Mouse (Mus musculus) E14TG2a.4 (cell line): ENCODE measurements around the gene Sptbn4.

ENCODE experiments used
- H3K27me3 ChIP-seq: 2 replicates; pipeline ENCODE4 v1.6.1; 2014; ENCODE audit warnings: low read length, control low read depth; ENCODE audit not compliant: insufficient read depth
- H3K36me3 ChIP-seq: 2 replicates; pipeline ENCODE4 v1.6.1; 2014; ENCODE audit warnings: low read length, control low read depth; ENCODE audit not compliant: insufficient read depth
- H3K4me1 ChIP-seq: replicated peaks from 2 replicates; pipeline ENCODE4 v1.6.1; 2014; ENCODE audit warnings: low read depth, low read length, control low read depth
- H3K4me3 ChIP-seq: replicated peaks from 2 replicates; pipeline ENCODE4 v1.5.1; 2014; ENCODE audit warnings: mild to moderate bottlenecking, low read length
- H3K9me3 ChIP-seq: 2 replicates; pipeline ENCODE4 v1.6.1; 2014; ENCODE audit warnings: low read length, control low read depth
- CTCF ChIP-seq: conservative IDR thresholded peaks from 2 replicates; pipeline ENCODE4 v1.5.1; 2014; ENCODE audit warnings: low read length
- NANOG ChIP-seq: IDR thresholded peaks from 2 replicates; pipeline ENCODE4 v1.6.1; 2014; ENCODE audit warnings: borderline replicate concordance, low read length, mixed read lengths
- POU5F1 ChIP-seq: IDR thresholded peaks from 2 replicates; pipeline ENCODE4 v1.6.1; 2014; ENCODE audit warnings: low read length, borderline replicate concordance

The Sptbn4 gene

GRCm38 (mm10) chr7:27487740-27488268 lies 40.3 kb upstream of the Sptbn4 start:
- no peak for TF ChIP-seq CTCF
- TF ChIP-seq NANOG: no peak
- no peak for TF ChIP-seq POU5F1
- peaks cover 77% of the 10 kb centered on the region for H3K4me1 ChIP-seq
- H3K27me3 ChIP-seq: no peaks in the 10 kb centered on the region
- peaks cover 13% of the 10 kb centered on the region for H3K36me3 ChIP-seq
- no peaks in the 10 kb centered on the region for H3K9me3 ChIP-seq
- peak overlapping the region; percentile 95 for H3K4me3 ChIP-seq

DNA sequence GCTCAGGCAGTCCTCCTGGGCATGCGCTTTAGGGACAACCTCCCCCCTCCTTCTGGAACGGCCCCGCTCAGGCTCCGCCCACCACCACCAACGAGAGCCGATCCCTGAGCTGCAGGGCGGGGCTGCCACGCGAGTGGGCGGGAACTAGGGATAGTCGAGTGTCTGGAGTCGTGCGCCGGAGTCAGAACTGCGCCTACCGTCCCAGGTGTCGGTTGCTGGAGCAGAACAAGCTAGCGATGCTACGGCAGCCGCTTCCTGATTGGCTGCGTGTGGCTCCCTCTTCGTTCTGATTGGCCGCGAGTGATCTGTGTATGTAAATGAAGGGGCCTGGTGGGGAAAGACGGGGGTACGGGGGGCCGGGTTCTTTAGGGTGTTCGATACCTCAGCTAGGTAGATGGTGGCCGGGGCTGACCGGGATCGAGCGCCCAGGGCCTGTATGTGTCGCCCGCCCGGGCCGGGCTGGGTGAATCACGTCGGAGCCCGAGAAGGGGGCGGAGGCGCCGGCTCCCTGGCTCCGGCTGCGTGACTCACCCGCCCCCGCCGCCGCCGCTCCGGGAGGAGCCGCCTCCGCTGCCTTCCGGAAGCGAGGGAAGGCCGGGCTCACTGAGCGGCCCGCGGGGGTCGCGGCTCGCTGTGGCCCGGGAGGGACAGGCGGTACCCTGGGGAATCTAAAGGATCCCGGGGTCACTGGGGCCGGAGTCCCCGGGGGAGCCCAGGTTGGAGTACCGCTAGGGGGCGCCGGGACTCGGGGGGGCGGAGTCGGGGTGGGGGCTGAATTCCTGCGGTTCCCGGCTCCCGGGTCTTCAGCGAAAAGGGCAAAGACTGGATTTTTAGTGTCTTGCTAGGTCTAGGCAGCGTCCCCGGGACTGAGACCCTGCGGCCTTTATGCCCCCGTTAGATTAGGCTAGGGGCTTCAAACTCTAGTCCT lies 39.5 kb upstream of the Sptbn4 start, which contains the start of gene Sertad1:
Gene Sertad1, plus strand, starts transcription at position 141 of the 928 bp plus-strand sequence.
- no peak for TF ChIP-seq POU5F1
- peak; percentile 16; the same call in 1 of the 2 replicates for TF ChIP-seq NANOG
- TF ChIP-seq CTCF: peak; percentile 31
- Histone ChIP-seq H3K9me3 (no peaks in the 10 kb centered on the region), H3K36me3 (peaks cover 13% of the 10 kb centered on the region), H3K27me3 (no peaks in the 10 kb centered on the region), H3K4me3 (peak within 1 kb of the TSS; percentile 95), H3K4me1 (peaks cover 77% of the 10 kb centered on the region)

GRCm38 (mm10) chr7:27486102-27486769 lies 38.8 kb upstream of the Sptbn4 start:
- H3K27me3 ChIP-seq: no peaks in the 10 kb centered on the region

GRCm38 (mm10) chr7:27483860-27484259 lies 36.4 kb upstream of the Sptbn4 start:
- peak overlapping the region; percentile 49 for H3K4me3 ChIP-seq
- 0 out of 2 replicates have a peak, but pooled peaks cover 3% of the 10 kb centered on the region for H3K36me3 ChIP-seq
- no peaks in the 10 kb centered on the region for H3K27me3 ChIP-seq
- no peaks in the 10 kb centered on the region for H3K9me3 ChIP-seq
- peaks cover 73% of the 10 kb centered on the region for H3K4me1 ChIP-seq
- TF ChIP-seq CTCF (no peak), POU5F1 (no peak), NANOG (no peak)

More at GRCm38 (mm10) chr7:27486102-27486769, 38.8 kb upstream of the Sptbn4 start:
- Histone ChIP-seq H3K9me3 (no peaks in the 10 kb centered on the region), H3K36me3 (peaks cover 13% of the 10 kb centered on the region), H3K4me3 (peak overlapping the region; percentile 69), H3K4me1 (peaks cover 74% of the 10 kb centered on the region)
- TF ChIP-seq CTCF (no peak), POU5F1 (no peak), NANOG (no peak)

- no peaks in the 10 kb centered on the region for H3K27me3 ChIP-seq
- TF ChIP-seq NANOG: no peak
- no peak for TF ChIP-seq POU5F1
- no peak for TF ChIP-seq CTCF
- H3K4me3 ChIP-seq: peak overlapping the region; percentile 43
- H3K4me1 ChIP-seq: peaks cover 83% of the 10 kb centered on the region
- no peaks in the 10 kb centered on the region for H3K9me3 ChIP-seq
- H3K36me3 ChIP-seq: peaks cover 22% of the 10 kb centered on the region
These were observed 34.1 kb upstream of the Sptbn4 start for GRCm38 (mm10) chr7:27481627-27481969.

GRCm38 (mm10) chr7:27480927-27481626 lies 33.6 kb upstream of the Sptbn4 start:
- Histone ChIP-seq H3K4me1 (peaks cover 84% of the 10 kb centered on the region), H3K36me3 (peaks cover 27% of the 10 kb centered on the region), H3K9me3 (no peaks in the 10 kb centered on the region), H3K27me3 (no peaks in the 10 kb centered on the region), H3K4me3 (peak overlapping the region; percentile 43)
- no peak for TF ChIP-seq NANOG
- TF ChIP-seq CTCF: no peak
- TF ChIP-seq POU5F1: no peak

DNA sequence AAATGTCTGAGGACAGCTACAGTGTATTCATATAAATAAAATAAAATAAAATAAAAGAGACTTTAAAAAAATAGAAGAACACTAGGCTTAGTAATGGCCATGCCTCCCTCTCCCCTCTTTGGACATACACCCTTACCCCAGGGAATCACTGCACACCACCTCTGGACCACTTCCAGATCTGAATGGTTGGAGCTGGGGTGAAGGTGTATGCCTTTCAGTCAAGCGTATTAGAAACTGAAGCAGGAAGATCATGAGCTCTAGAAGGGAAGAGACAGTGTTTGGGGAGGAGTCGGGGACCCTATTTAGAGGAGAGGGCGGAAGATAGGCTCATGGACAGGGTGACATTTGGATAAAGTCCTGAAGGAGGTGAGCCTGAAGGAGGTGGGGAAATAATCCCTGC lies 33.0 kb upstream of the Sptbn4 start:
- Histone ChIP-seq H3K27me3 (no peaks in the 10 kb centered on the region), H3K4me1 (peaks cover 84% of the 10 kb centered on the region), H3K9me3 (no peaks in the 10 kb centered on the region), H3K36me3 (peaks cover 32% of the 10 kb centered on the region), H3K4me3 (0 out of 2 replicates have a peak overlapping the region, but pooled peaks have one; percentile 32)
- TF ChIP-seq POU5F1: no peak
- TF ChIP-seq NANOG: no peak
- no peak for TF ChIP-seq CTCF

DNA sequence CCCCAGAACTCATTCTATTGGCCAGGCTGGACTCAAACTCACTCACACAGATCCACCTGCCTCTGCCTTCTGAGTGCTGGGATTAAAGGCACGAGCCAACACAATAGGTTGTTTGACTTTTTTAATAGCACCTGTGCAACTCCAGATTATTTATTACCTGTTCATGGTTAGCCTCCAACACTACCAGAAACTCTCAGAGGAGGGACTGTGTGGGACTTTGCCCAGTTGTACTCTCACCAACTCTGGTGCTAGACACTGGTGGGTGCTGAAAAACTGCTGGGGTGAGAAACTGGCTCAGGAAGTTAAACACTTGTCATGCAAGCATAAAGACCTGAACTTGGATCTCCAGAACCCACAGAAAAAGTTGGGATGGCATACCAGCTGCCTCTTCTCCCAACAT lies 32.3 kb upstream of the Sptbn4 start:
- no peaks in the 10 kb centered on the region for H3K27me3 ChIP-seq
- peaks cover 34% of the 10 kb centered on the region for H3K36me3 ChIP-seq
- H3K4me3 ChIP-seq: no peak overlapping the region
- peaks cover 82% of the 10 kb centered on the region for H3K4me1 ChIP-seq
- TF ChIP-seq NANOG (no peak), POU5F1 (no peak), CTCF (no peak)
- H3K9me3 ChIP-seq: no peaks in the 10 kb centered on the region
